Mouse (Mus musculus): ENCODE results near the gene Pcif1. TPM values are rescaled to one million over a fixed set of nuclear protein-coding genes. Genes with fewer than 3 reads are reported as not detected.
"Not testable (repeated sequence)": the region's sequence is repeated elsewhere in the genome, so short reads cannot be mapped to it uniquely, and the experiment has no call there.

Gene Pcif1
- polyA plus RNA-seq, 1 experiment from 2014 or later: 76.5 TPM

GRCm38 (mm10) chr2:164874239-164874769 lies 4.8 kb upstream of the Pcif1 start:
- Histone ChIP-seq H3K36me3 (ENCODE audit: insufficient read depth, low read length) (no peaks in the 10 kb centered on the region), H3K4me1 (replicated peaks; ENCODE audit: insufficient read depth, low read length) (peaks cover 3% of the 10 kb centered on the region; the same call in 1 of the 2 replicates), H3K4me2 (ENCODE audit: low read length) (peak overlapping the region; percentile 4; the same call in 1 of the 2 replicates), H3K27ac (peak overlapping the region; percentile 84), H3K9ac (ENCODE audit: low read depth, low read length) (0 out of 2 replicates have a peak overlapping the region, but pooled peaks have one; percentile 13), H3K27me3 (ENCODE audit: insufficient read depth, low read length) (no peaks in the 10 kb centered on the region), H3K9me3 (replicated peaks; ENCODE audit: low read length) (no peaks in the 10 kb centered on the region), H3K4me3 (replicated peaks; ENCODE audit: low read depth, low read length) (no peak overlapping the region)
- DNase-seq (ENCODE audit: low spot score) (peak; percentile 90), ATAC-seq (replicated peaks; ENCODE audit: low FRiP score, low read depth) (peak; percentile 25; the same call in 1 of the 2 replicates)
- no peak for TF ChIP-seq CTCF (IDR thresholded peaks at IDR 0.05; ENCODE audit: low read depth)
- WGBS: 23% methylated on average over 1 of the region's 1 CpGs

- not testable (repeated sequence) for H3K4me3 ChIP-seq (replicated peaks; ENCODE audit: low read depth, low read length); H3K4me1 ChIP-seq (replicated peaks; ENCODE audit: insufficient read depth, low read length); H3K4me2 ChIP-seq (ENCODE audit: low read length); ATAC-seq (replicated peaks; ENCODE audit: low FRiP score, low read depth); H3K9me3 ChIP-seq (replicated peaks; ENCODE audit: low read length); H3K36me3 ChIP-seq (ENCODE audit: insufficient read depth, low read length); H3K27me3 ChIP-seq (ENCODE audit: insufficient read depth, low read length); DNase-seq (ENCODE audit: low spot score); H3K9ac ChIP-seq (ENCODE audit: low read depth, low read length)
- peak overlapping the region; percentile 84 for H3K27ac ChIP-seq
- 55% methylated on average over 2 of the region's 2 CpGs for WGBS
- peak; percentile 24; the same call in 1 of the 2 replicates for TF ChIP-seq CTCF (IDR thresholded peaks at IDR 0.05; ENCODE audit: low read depth)
Observed at GRCm38 (mm10) chr2:164875648-164876047, 3.5 kb upstream of the Pcif1 start.

- not testable (repeated sequence) for ATAC-seq (replicated peaks; ENCODE audit: low FRiP score, low read depth); H3K9ac ChIP-seq (ENCODE audit: low read depth, low read length); H3K9me3 ChIP-seq (replicated peaks; ENCODE audit: low read length); H3K36me3 ChIP-seq (ENCODE audit: insufficient read depth, low read length); H3K4me3 ChIP-seq (replicated peaks; ENCODE audit: low read depth, low read length); H3K27me3 ChIP-seq (ENCODE audit: insufficient read depth, low read length); DNase-seq (ENCODE audit: low spot score)
- peak; percentile 33 for TF ChIP-seq CTCF (IDR thresholded peaks at IDR 0.05; ENCODE audit: low read depth)
- peak overlapping the region; percentile 100; the same call in 1 of the 2 replicates for H3K27ac ChIP-seq
- 69% methylated on average over 11 of the region's 11 CpGs for WGBS
- peaks cover 13% of the 10 kb centered on the region for H3K4me1 ChIP-seq (replicated peaks; ENCODE audit: insufficient read depth, low read length)
- peak overlapping the region; percentile 93 for H3K4me2 ChIP-seq (ENCODE audit: low read length)
Observed at GRCm38 (mm10) chr2:164877376-164878215, 1.5 kb upstream of the Pcif1 start.

- H3K4me3 ChIP-seq (replicated peaks; ENCODE audit: low read depth, low read length): peak overlapping the region; percentile 91
- WGBS: under 1% methylated on average over 28 of the region's 28 CpGs
- H3K9me3 ChIP-seq (replicated peaks; ENCODE audit: low read length): no peaks in the 10 kb centered on the region
- H3K27ac ChIP-seq: peak overlapping the region; percentile 100
- 0 out of 2 replicates have a peak, but pooled peaks cover 5% of the 10 kb centered on the region for H3K36me3 ChIP-seq (ENCODE audit: insufficient read depth, low read length)
- DNase-seq (ENCODE audit: low spot score) (peak; percentile 82), ATAC-seq (replicated peaks; ENCODE audit: low FRiP score, low read depth) (peak; percentile 45)
- no peaks in the 10 kb centered on the region for H3K27me3 ChIP-seq (ENCODE audit: insufficient read depth, low read length)
- H3K4me2 ChIP-seq (ENCODE audit: low read length): peak overlapping the region; percentile 93
- TF ChIP-seq CTCF (IDR thresholded peaks at IDR 0.05; ENCODE audit: low read depth): peak; percentile 40; the same call in 1 of the 2 replicates
- peak overlapping the region; percentile 100 for H3K9ac ChIP-seq (ENCODE audit: low read depth, low read length)
- peaks cover 13% of the 10 kb centered on the region for H3K4me1 ChIP-seq (replicated peaks; ENCODE audit: insufficient read depth, low read length)
Observed at GRCm38 (mm10) chr2:164878509-164879227, 436 bp upstream of the Pcif1 start.

- TF ChIP-seq CTCF (IDR thresholded peaks at IDR 0.05; ENCODE audit: low read depth): no peak
- peak; percentile 83 for ATAC-seq (replicated peaks; ENCODE audit: low FRiP score, low read depth)
Observed at GRCm38 (mm10) chr2:164879568-164880277, 619 bp downstream of the Pcif1 start.

More at GRCm38 (mm10) chr2:164879568-164880277, 619 bp downstream of the Pcif1 start:
- H3K9ac ChIP-seq (ENCODE audit: low read depth, low read length): peak overlapping the region; percentile 100
- peak overlapping the region; percentile 93 for H3K4me2 ChIP-seq (ENCODE audit: low read length)
- peak; percentile 99 for DNase-seq (ENCODE audit: low spot score)
- H3K27me3 ChIP-seq (ENCODE audit: insufficient read depth, low read length): no peaks in the 10 kb centered on the region
- H3K27ac ChIP-seq: peak overlapping the region; percentile 100
- H3K36me3 ChIP-seq (ENCODE audit: insufficient read depth, low read length): 0 out of 2 replicates have a peak, but pooled peaks cover 5% of the 10 kb centered on the region
- peak overlapping the region; percentile 91 for H3K4me3 ChIP-seq (replicated peaks; ENCODE audit: low read depth, low read length)
- H3K9me3 ChIP-seq (replicated peaks; ENCODE audit: low read length): no peaks in the 10 kb centered on the region
- whole genome bisulfite sequencing: under 1% methylated on average over 58 of the region's 72 CpGs
- peaks cover 13% of the 10 kb centered on the region for H3K4me1 ChIP-seq (replicated peaks; ENCODE audit: insufficient read depth, low read length)

Data from kidney, postnatal 0 days (tissue).